Mouse (Mus musculus) thymus, adult 2 months (tissue): ENCODE measurements around the gene Ube2m.

Source experiments
- CTCF ChIP-seq: fragments of 200-500 bp; IDR thresholded peaks from 2 replicates; pipeline ENCODE4 v1.5.1; 2012; ENCODE audit warnings: mild to moderate bottlenecking, control low read depth, low read length, moderate library complexity, borderline replicate concordance; ENCODE audit not compliant: control insufficient read depth, poor library complexity, insufficient read depth; ENCODE audit errors: extremely low read depth
- POLR2A ChIP-seq: fragments of 200-500 bp; IDR thresholded peaks from 2 replicates; pipeline ENCODE4 v1.6.1; 2012; ENCODE audit warnings: mild to moderate bottlenecking, low read length, control low read depth, moderate library complexity; ENCODE audit not compliant: control insufficient read depth, poor library complexity, insufficient read depth; ENCODE audit errors: extremely low read depth

GRCm38 (mm10) chr7:13031983-13032382 lies 6.1 kb downstream of the Ube2m start:
- TF ChIP-seq CTCF = no peak
- no peak for TF ChIP-seq POLR2A
